Mouse (Mus musculus) lung, embryonic 15.5 days (tissue): ENCODE measurements around the gene Taf3. TPM values are rescaled to one million over a fixed set of nuclear protein-coding genes. Genes with fewer than 3 reads are reported as not detected.

Source experiments
- ATAC-seq: fragments of 200-750 bp; cut with Nextera tagmentation; 2 replicates; pipeline ENCODE4 v1.8.0; 2017; ENCODE audit warnings: moderate number of reproducible peaks, borderline replicate concordance; ENCODE audit not compliant: low FRiP score, low TSS enrichment; ENCODE audit errors: extremely low read depth
- H3K27ac ChIP-seq: fragments of 300-500 bp; sonication (generic); 2 replicates; pipeline ENCODE4 v1.5.1; 2015; ENCODE audit warnings: moderate library complexity, mild to moderate bottlenecking, inconsistent platforms
- H3K27me3 ChIP-seq: fragments of 300-500 bp; sonication (generic); 2 replicates; pipeline ENCODE4 v1.6.1; 2015; ENCODE audit warnings: inconsistent platforms
- H3K36me3 ChIP-seq: fragments of 300-500 bp; sonication (generic); 2 replicates; pipeline ENCODE4 v1.6.1; 2015; ENCODE audit warnings: inconsistent platforms
- H3K4me1 ChIP-seq: fragments of 300-500 bp; sonication (generic); 2 replicates; pipeline ENCODE4 v1.6.1; 2015; ENCODE audit warnings: inconsistent platforms
- H3K4me2 ChIP-seq: fragments of 300-500 bp; sonication (generic); 2 replicates; pipeline ENCODE4 v1.6.1; 2015; ENCODE audit warnings: inconsistent platforms, mild to moderate bottlenecking, moderate library complexity
- H3K4me3 ChIP-seq: fragments of 300-500 bp; sonication (generic); 2 replicates; pipeline ENCODE4 v1.5.1; 2015; ENCODE audit warnings: mild to moderate bottlenecking, inconsistent platforms
- H3K9ac ChIP-seq: fragments of 300-500 bp; sonication (generic); 2 replicates; pipeline ENCODE4 v1.6.1; 2015; ENCODE audit warnings: inconsistent platforms
- H3K9me3 ChIP-seq: fragments of 300-500 bp; sonication (generic); 2 replicates; pipeline ENCODE4 v1.6.1; 2016; ENCODE audit warnings: inconsistent platforms
- WGBS: fragments of 180-500 bp; shearing (Covaris S2); methylation state at CpG from one replicate; pipeline ENCODE4 v1.1.7; 2015; 5-methylcytosine and 5-hydroxymethylcytosine counted together
- polyA plus RNA-seq: library from polyadenylated mRNA; unstranded; fragments of >200 nt; fragmentation: Nextera tagmentation; extraction: Ambion mirVana; gene quantifications from 2 replicates; pipeline ENCODE4 v1.2.1, GENCODE M21; 2015

Gene Taf3
- polyA plus RNA-seq, 1 experiment from 2014 or later: 12.9 TPM

GRCm38 (mm10) chr2:9885217-9885770, 163.1 kb downstream of the Taf3 start:
- ATAC-seq: no peak
- Histone ChIP-seq H3K9ac (no peak overlapping the region), H3K4me1 (peaks cover 44% of the 10 kb centered on the region), H3K36me3 (no peaks in the 10 kb centered on the region), H3K9me3 (no peaks in the 10 kb centered on the region), H3K4me2 (no peak overlapping the region), H3K27ac (no peak overlapping the region), H3K4me3 (no peak overlapping the region), H3K27me3 (peaks cover 97% of the 10 kb centered on the region)
- WGBS: 7% methylated on average over 14 of the region's 14 CpGs

DNA sequence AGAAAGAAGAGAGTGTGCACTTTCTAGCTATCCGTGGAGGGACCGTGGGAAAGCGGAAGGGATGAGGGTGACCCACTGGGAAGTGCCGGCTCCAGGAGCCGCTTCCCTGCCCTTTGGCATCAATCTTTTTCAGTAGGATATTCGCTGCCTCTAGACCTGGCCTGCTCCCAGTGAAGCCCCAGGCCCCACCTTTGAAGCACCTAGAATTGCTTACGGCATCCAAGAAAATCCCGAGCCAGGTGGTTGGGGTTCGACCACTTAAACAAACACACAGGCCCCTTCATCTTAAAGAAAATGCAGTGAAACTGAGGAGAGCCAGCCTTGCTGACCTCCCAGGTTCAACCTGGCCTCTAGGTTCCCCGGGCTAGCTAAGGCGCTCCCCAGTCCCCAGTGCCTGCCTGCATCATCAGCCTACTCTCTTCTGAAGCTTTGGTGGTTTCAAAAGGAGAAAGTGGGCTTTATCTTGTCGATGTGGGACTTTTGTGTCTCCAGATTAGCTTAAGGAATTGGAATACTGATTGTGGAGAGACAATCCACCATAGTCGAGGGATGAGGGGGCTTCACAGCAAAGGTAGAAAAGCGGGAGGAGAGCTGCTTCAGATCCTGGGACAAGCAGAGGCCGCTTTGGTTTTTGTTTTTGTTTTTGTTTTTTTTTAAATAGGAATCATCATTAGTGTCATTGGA, 163.7 kb downstream of the Taf3 start:
- 4% methylated on average over 15 of the region's 15 CpGs for WGBS
- peaks cover 97% of the 10 kb centered on the region for H3K27me3 ChIP-seq

GRCm38 (mm10) chr2:9883803-9884532, 164.4 kb downstream of the Taf3 start:
- Histone ChIP-seq H3K4me1 (peaks cover 41% of the 10 kb centered on the region), H3K4me2 (peak overlapping the region; percentile 56), H3K9me3 (no peaks in the 10 kb centered on the region), H3K27me3 (peaks cover 91% of the 10 kb centered on the region), H3K36me3 (no peaks in the 10 kb centered on the region), H3K9ac (no peak overlapping the region), H3K4me3 (peak overlapping the region; percentile 28), H3K27ac (no peak overlapping the region)
- WGBS: under 1% methylated on average over 27 of the region's 27 CpGs
- ATAC-seq: no peak

More for the DNA sequence above, 163.7 kb downstream of the Taf3 start:
- peak overlapping the region; percentile 17 for H3K4me3 ChIP-seq
- no peak for ATAC-seq
- peak overlapping the region; percentile 56 for H3K4me2 ChIP-seq
- H3K4me1 ChIP-seq: peaks cover 47% of the 10 kb centered on the region
- H3K36me3 ChIP-seq: no peaks in the 10 kb centered on the region
- no peaks in the 10 kb centered on the region for H3K9me3 ChIP-seq
- H3K27ac ChIP-seq: no peak overlapping the region
- no peak overlapping the region for H3K9ac ChIP-seq

GRCm38 (mm10) chr2:9882926-9883802, 165.2 kb downstream of the Taf3 start:
- Histone ChIP-seq H3K27me3 (peaks cover 88% of the 10 kb centered on the region), H3K4me2 (peak overlapping the region; percentile 56), H3K9ac (no peak overlapping the region), H3K36me3 (no peaks in the 10 kb centered on the region), H3K4me3 (peak overlapping the region; percentile 28), H3K27ac (no peak overlapping the region), H3K9me3 (no peaks in the 10 kb centered on the region), H3K4me1 (peaks cover 46% of the 10 kb centered on the region)
- ATAC-seq: no peak
- WGBS: 1% methylated on average over 43 of the region's 43 CpGs

DNA sequence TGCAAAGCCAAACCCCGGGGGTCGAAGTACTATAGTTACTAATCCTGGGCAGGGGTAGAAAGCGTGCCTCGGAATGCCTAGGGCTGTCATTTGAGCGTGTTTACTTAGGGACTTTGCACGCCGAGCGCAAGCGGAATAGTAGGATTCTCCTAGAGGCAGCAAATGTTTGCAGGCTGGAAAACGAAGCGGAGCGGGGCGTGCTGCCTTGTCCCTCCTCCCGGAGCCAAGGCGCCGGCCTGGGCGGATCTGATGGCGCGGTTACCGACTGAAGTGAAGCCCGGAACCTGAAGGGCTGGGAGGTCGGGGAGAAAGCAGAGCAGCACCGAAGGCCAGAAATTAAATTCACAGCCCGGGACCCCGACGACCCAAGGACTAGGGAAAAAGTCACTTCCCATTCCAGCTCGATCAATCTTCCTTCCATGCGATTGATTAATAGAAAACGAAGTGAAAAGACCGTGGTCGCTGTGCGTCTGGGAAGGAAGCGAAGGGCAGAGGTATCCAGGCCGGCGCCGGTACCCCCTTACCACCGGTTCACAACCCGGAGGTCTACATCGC, 165.9 kb downstream of the Taf3 start:
- H3K4me2 ChIP-seq: peak overlapping the region; percentile 56
- ATAC-seq: no peak
- H3K4me3 ChIP-seq: peak overlapping the region; percentile 28
- H3K36me3 ChIP-seq: no peaks in the 10 kb centered on the region
- no peak overlapping the region for H3K9ac ChIP-seq
- H3K4me1 ChIP-seq: peaks cover 54% of the 10 kb centered on the region
- no peaks in the 10 kb centered on the region for H3K9me3 ChIP-seq
- under 1% methylated on average over 39 of the region's 39 CpGs for WGBS
- peaks cover 88% of the 10 kb centered on the region for H3K27me3 ChIP-seq
- no peak overlapping the region for H3K27ac ChIP-seq

GRCm38 (mm10) chr2:9881611-9882023, 166.8 kb downstream of the Taf3 start:
- peaks cover 88% of the 10 kb centered on the region for H3K27me3 ChIP-seq
- H3K4me2 ChIP-seq: peak overlapping the region; percentile 64
- no peaks in the 10 kb centered on the region for H3K36me3 ChIP-seq
- 4% methylated on average over 13 of the region's 13 CpGs for WGBS
- no peak for ATAC-seq
- no peak overlapping the region for H3K27ac ChIP-seq
- H3K9ac ChIP-seq: no peak overlapping the region
- H3K9me3 ChIP-seq: no peaks in the 10 kb centered on the region
- peak overlapping the region; percentile 26 for H3K4me3 ChIP-seq
- H3K4me1 ChIP-seq: peaks cover 61% of the 10 kb centered on the region

DNA sequence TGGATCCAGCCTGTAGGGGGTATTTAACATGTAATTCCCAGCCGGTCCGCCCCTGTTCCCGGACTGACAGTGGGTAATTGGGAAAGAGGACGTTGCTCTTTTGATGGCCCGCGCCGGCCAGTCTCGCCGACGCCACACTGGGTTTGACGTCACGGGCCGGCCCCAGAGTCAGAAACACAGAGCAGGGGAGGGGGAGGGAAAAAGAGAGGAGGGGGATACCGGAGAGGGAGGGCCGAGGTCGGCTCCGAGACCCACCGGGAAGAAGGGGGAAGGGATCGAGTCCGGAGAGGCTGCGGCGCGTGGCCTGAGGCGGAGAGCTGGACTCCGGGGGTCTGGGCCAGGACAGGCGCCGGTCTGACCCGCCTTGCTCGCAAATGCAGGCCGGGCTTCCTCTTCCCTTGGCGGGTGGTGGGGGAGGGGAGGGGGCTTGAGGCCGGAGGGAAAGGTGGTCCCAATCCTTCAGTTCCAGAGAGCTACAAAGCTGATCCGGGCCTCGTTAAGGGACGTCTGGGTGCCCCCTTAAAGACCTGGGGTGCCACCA, 167.3 kb downstream of the Taf3 start, which contains the start of gene 4930412O13Rik:
TSS of gene 4930412O13Rik (plus strand) at position 202 of the 541 bp plus-strand sequence.
- Histone ChIP-seq H3K9ac (no peak within 1 kb of the TSS), H3K9me3 (no peaks in the 10 kb centered on the region), H3K36me3 (no peaks in the 10 kb centered on the region), H3K4me1 (peaks cover 61% of the 10 kb centered on the region), H3K4me3 (peak within 1 kb of the TSS; percentile 28), H3K4me2 (peak within 1 kb of the TSS; percentile 99), H3K27me3 (peaks cover 88% of the 10 kb centered on the region), H3K27ac (no peak within 1 kb of the TSS)
- ATAC-seq: no peak
- 2% methylated on average over 33 of the region's 35 CpGs for WGBS

GRCm38 (mm10) chr2:9880271-9880670, 168.1 kb downstream of the Taf3 start:
- Histone ChIP-seq H3K27me3 (peaks cover 88% of the 10 kb centered on the region), H3K4me3 (no peak overlapping the region; the same call in 1 of the 2 replicates), H3K9ac (no peak overlapping the region), H3K27ac (no peak overlapping the region), H3K36me3 (no peaks in the 10 kb centered on the region), H3K4me2 (peak overlapping the region; percentile 99), H3K4me1 (peaks cover 61% of the 10 kb centered on the region), H3K9me3 (no peaks in the 10 kb centered on the region)
- no peak for ATAC-seq
- 8% methylated on average over 11 of the region's 11 CpGs for WGBS

- no peaks in the 10 kb centered on the region for H3K36me3 ChIP-seq
- under 1% methylated on average over 21 of the region's 21 CpGs for WGBS
- 0 out of 2 replicates have a peak overlapping the region, but pooled peaks have one; percentile 11 for H3K27ac ChIP-seq
- H3K9ac ChIP-seq: peak overlapping the region; percentile 37; the same call in 1 of the 2 replicates
- H3K9me3 ChIP-seq: no peaks in the 10 kb centered on the region
- peaks cover 88% of the 10 kb centered on the region for H3K27me3 ChIP-seq
- H3K4me1 ChIP-seq: peaks cover 61% of the 10 kb centered on the region
- H3K4me2 ChIP-seq: peak overlapping the region; percentile 99
- ATAC-seq: peak; percentile 96
- peak overlapping the region; percentile 55 for H3K4me3 ChIP-seq
Observed at GRCm38 (mm10) chr2:9879493-9879892, 168.9 kb downstream of the Taf3 start.

DNA sequence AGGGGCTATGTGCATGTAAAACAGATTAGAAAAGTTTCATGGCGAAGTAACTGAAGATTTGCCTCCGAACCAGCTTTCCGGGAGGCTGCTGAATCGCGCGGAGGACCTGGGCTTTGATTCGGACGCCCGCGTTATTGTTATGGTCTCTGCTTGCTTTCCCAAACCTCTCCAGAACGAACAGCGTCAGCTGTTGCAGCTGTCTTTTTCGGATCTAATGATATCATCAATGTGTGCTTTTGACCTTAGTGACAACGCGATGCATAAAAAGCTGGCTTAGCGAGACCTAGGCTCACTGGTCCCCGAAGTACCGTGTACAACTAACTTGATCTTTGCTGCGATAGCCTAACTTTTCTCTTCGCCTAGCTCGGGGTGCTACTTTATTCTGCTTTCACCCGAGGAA, 169.3 kb downstream of the Taf3 start:
- WGBS: under 1% methylated on average over 22 of the region's 22 CpGs
- Histone ChIP-seq H3K27me3 (peaks cover 88% of the 10 kb centered on the region), H3K4me1 (peaks cover 61% of the 10 kb centered on the region), H3K36me3 (no peaks in the 10 kb centered on the region), H3K9ac (peak overlapping the region; percentile 37; the same call in 1 of the 2 replicates), H3K9me3 (no peaks in the 10 kb centered on the region), H3K27ac (0 out of 2 replicates have a peak overlapping the region, but pooled peaks have one; percentile 11), H3K4me3 (peak overlapping the region; percentile 55), H3K4me2 (peak overlapping the region; percentile 99)
- ATAC-seq: peak; percentile 2; the same call in 1 of the 2 replicates
